Mouse (Mus musculus) brain, embryonic 14.5 days (tissue): ENCODE data around the gene Gm45713.

Experiments used
- CTCF ChIP-seq: fragments of 200-500 bp; IDR thresholded peaks from 2 replicates; pipeline ENCODE4 v1.5.1; 2012; ENCODE audit warnings: inconsistent platforms, mild to moderate bottlenecking, moderate library complexity, borderline replicate concordance; ENCODE audit not compliant: insufficient read depth, insufficient read length; ENCODE audit errors: extremely low read depth
- POLR2A ChIP-seq: fragments of 200-500 bp; IDR thresholded peaks from 2 replicates; pipeline ENCODE4 v1.6.1; 2012; ENCODE audit warnings: mild to moderate bottlenecking, inconsistent platforms, borderline replicate concordance; ENCODE audit not compliant: poor library complexity, insufficient read depth, insufficient read length, severe bottlenecking; ENCODE audit errors: extremely low read depth

GRCm38 (mm10) chr7:45179469-45179868, 43.4 kb upstream of the Gm45713 start, which contains the start of gene Gfy:
- TF ChIP-seq POLR2A (no peak), CTCF (no peak)
